Mouse (Mus musculus): Measurements from ENCODE around the gene Naaa. TPM values are rescaled to one million over a fixed set of nuclear protein-coding genes. Genes with fewer than 3 reads are reported as not detected.
A peak's percentile ranks its signal among the peaks of the same experiment; 100 is the strongest.

Gene Naaa
- 32.1 and 37.6 TPM in 2 replicates for polyA plus RNA-seq (2012; rRNA removed)

DNA sequence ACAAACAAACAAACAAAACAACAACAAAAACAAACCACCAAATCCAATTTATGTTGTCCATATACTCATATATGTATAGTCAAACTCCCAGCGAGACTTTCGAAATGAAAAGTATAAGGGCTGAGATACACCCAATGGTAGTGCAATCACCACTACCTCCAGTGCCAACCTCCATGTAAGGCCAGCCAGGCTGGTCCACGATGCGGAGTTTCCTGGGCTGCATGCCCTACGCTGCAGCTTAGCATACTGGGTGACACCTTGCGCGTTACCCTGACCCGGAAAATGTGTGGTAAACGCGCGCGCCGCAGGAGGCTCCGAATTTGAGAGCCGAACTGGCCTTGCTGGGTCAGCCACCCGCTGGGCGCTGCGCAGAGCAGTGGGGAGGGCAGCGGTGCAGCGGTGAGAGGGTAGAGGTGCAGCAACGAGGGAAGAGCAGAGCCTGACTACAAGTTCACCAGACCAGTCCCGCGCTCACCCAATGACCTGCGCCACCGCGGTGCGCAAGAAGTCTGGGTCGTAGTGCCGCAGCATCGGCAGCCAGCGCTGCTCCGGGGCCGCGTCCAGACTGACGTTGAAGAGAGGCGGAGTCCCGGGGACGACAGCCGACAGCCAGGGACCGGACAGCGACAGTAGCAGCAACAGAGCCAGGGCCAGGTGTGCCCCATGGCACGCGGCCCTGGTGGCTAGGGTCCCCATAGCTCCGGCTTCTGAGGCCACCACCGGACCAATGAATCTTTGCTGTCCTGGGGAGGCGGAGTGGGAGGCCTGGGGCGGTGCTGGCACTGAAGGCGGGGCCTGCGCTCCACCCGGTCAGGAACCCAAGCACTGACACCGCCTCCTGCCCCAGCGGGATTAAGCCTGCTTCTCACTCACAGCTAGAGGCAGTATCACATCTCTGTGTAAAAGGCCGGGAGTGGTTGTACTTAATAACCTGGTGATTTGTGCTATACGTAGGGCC lies at the start of gene Naaa:
TSS of gene Naaa (minus strand) at position 734 of the 958 bp plus-strand sequence.
- no peaks in the 10 kb centered on the region for H3K4me1 ChIP-seq (ENCODE audit: control insufficient read depth, insufficient read depth, low read length)
- WGBS = 2% methylated on average over 54 of the region's 54 CpGs
- peak within 1 kb of the TSS; percentile 54 for H3K27ac ChIP-seq (ENCODE audit: insufficient read depth, low read length)
- DNase-seq = peak; percentile 90 to 92
- TF ChIP-seq POLR2A (IDR thresholded peaks at IDR 0.05; ENCODE audit: borderline replicate concordance, insufficient read depth, low read length) = peak; percentile 77
- TF ChIP-seq CTCF (IDR thresholded peaks at IDR 0.05; ENCODE audit: borderline replicate concordance, insufficient read depth, low read depth, low read length) = peak; percentile 21; the same call in 1 of the 2 replicates
- H3K27me3 ChIP-seq (ENCODE audit: control insufficient read depth, insufficient read depth, low read length) = no peaks in the 10 kb centered on the region
- peak within 1 kb of the TSS; percentile 74 for H3K4me3 ChIP-seq (replicated peaks; ENCODE audit: insufficient read depth, low read depth, low read length)

- no peak overlapping the region for H3K27ac ChIP-seq (ENCODE audit: insufficient read depth, low read length)
- no peak for TF ChIP-seq POLR2A (IDR thresholded peaks at IDR 0.05; ENCODE audit: borderline replicate concordance, insufficient read depth, low read length)
- no peak for TF ChIP-seq CTCF (IDR thresholded peaks at IDR 0.05; ENCODE audit: borderline replicate concordance, insufficient read depth, low read depth, low read length)
- H3K4me3 ChIP-seq (replicated peaks; ENCODE audit: insufficient read depth, low read depth, low read length) = no peak overlapping the region
- H3K4me1 ChIP-seq (ENCODE audit: control insufficient read depth, insufficient read depth, low read length) = no peaks in the 10 kb centered on the region
- 77% methylated on average over 6 of the region's 6 CpGs for WGBS
- H3K27me3 ChIP-seq (ENCODE audit: control insufficient read depth, insufficient read depth, low read length) = no peaks in the 10 kb centered on the region
- no peak for DNase-seq
Measured at GRCm38 (mm10) chr5:92327367-92327766, 49.4 kb upstream of the Naaa start.

DNA sequence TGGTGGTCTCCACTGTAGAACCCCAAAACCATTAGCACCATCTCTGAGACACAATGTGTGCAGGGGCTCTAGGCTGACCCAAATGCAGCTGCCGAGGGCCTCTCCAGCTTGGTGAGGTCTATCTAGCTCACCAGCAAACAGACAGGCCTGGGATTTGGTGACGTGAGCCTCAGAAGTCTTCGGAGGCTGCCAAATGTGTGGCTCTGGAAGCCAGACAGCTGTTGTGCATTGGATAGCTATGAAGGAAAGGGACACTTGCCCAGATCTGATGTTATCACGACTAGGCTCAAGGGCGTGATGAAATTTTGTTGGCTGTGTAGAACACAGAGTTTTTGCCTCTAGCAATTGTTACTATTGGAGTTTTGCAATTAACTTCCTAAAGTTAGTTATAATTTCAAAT lies 45.3 kb upstream of the Naaa start:
- no peak for DNase-seq
- 11% methylated on average over 5 of the region's 5 CpGs for WGBS
- Histone ChIP-seq H3K4me3 (replicated peaks; ENCODE audit: insufficient read depth, low read depth, low read length) (no peak overlapping the region), H3K27ac (ENCODE audit: insufficient read depth, low read length) (no peak overlapping the region), H3K4me1 (ENCODE audit: control insufficient read depth, insufficient read depth, low read length) (no peaks in the 10 kb centered on the region), H3K27me3 (ENCODE audit: control insufficient read depth, insufficient read depth, low read length) (no peaks in the 10 kb centered on the region)
- TF ChIP-seq POLR2A (IDR thresholded peaks at IDR 0.05; ENCODE audit: borderline replicate concordance, insufficient read depth, low read length) = no peak
- no peak for TF ChIP-seq CTCF (IDR thresholded peaks at IDR 0.05; ENCODE audit: borderline replicate concordance, insufficient read depth, low read depth, low read length)

GRCm38 (mm10) chr5:92322612-92323011 lies 44.6 kb upstream of the Naaa start:
- no peak overlapping the region for H3K27ac ChIP-seq (ENCODE audit: insufficient read depth, low read length)
- no peaks in the 10 kb centered on the region for H3K4me1 ChIP-seq (ENCODE audit: control insufficient read depth, insufficient read depth, low read length)
- 92% methylated on average over 4 of the region's 4 CpGs for WGBS
- H3K27me3 ChIP-seq (ENCODE audit: control insufficient read depth, insufficient read depth, low read length) = no peaks in the 10 kb centered on the region
- TF ChIP-seq CTCF (IDR thresholded peaks at IDR 0.05; ENCODE audit: borderline replicate concordance, insufficient read depth, low read depth, low read length) (no peak), POLR2A (IDR thresholded peaks at IDR 0.05; ENCODE audit: borderline replicate concordance, insufficient read depth, low read length) (no peak)
- no peak overlapping the region for H3K4me3 ChIP-seq (replicated peaks; ENCODE audit: insufficient read depth, low read depth, low read length)
- DNase-seq = no peak

GRCm38 (mm10) chr5:92321631-92322400 lies 43.8 kb upstream of the Naaa start:
- H3K27ac ChIP-seq (ENCODE audit: insufficient read depth, low read length) = no peak overlapping the region
- no peaks in the 10 kb centered on the region for H3K4me1 ChIP-seq (ENCODE audit: control insufficient read depth, insufficient read depth, low read length)
- TF ChIP-seq POLR2A (IDR thresholded peaks at IDR 0.05; ENCODE audit: borderline replicate concordance, insufficient read depth, low read length) (no peak), CTCF (IDR thresholded peaks at IDR 0.05; ENCODE audit: borderline replicate concordance, insufficient read depth, low read depth, low read length) (no peak)
- H3K27me3 ChIP-seq (ENCODE audit: control insufficient read depth, insufficient read depth, low read length) = no peaks in the 10 kb centered on the region
- 72% methylated on average over 8 of the region's 8 CpGs for WGBS
- DNase-seq = no peak
- H3K4me3 ChIP-seq (replicated peaks; ENCODE audit: insufficient read depth, low read depth, low read length) = no peak overlapping the region

GRCm38 (mm10) chr5:92318596-92318995 lies 40.6 kb upstream of the Naaa start:
- 83% methylated on average over 14 of the region's 14 CpGs for WGBS
- Histone ChIP-seq H3K27me3 (ENCODE audit: control insufficient read depth, insufficient read depth, low read length) (no peaks in the 10 kb centered on the region), H3K27ac (ENCODE audit: insufficient read depth, low read length) (no peak overlapping the region), H3K4me3 (replicated peaks; ENCODE audit: insufficient read depth, low read depth, low read length) (no peak overlapping the region), H3K4me1 (ENCODE audit: control insufficient read depth, insufficient read depth, low read length) (no peaks in the 10 kb centered on the region)
- TF ChIP-seq CTCF (IDR thresholded peaks at IDR 0.05; ENCODE audit: borderline replicate concordance, insufficient read depth, low read depth, low read length) (no peak), POLR2A (IDR thresholded peaks at IDR 0.05; ENCODE audit: borderline replicate concordance, insufficient read depth, low read length) (no peak)
- no peak for DNase-seq

DNA sequence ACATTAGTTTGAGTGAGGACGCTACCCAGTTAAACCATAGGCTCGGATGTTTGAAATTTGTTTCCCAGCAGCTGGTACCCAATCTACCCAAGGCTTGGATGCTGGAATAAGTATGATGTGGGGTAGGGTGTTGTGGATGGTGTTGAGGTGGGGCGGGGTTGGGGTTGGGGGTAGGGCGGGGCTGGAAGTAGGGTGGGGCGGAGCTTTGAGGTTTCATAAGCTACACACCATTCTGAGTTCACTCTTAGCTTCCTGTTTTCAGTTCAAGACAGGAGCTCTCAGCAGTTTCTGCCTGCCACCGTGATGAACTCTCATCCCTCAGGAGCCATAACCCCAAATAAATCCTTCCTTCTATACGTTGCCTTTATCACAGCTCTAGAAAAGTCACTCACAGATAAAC lies 40.1 kb upstream of the Naaa start:
- TF ChIP-seq POLR2A (IDR thresholded peaks at IDR 0.05; ENCODE audit: borderline replicate concordance, insufficient read depth, low read length) = no peak
- TF ChIP-seq CTCF (IDR thresholded peaks at IDR 0.05; ENCODE audit: borderline replicate concordance, insufficient read depth, low read depth, low read length) = no peak
- no peak for DNase-seq
- 86% methylated on average over 7 of the region's 7 CpGs for WGBS

More for the DNA sequence above, 40.1 kb upstream of the Naaa start:
- Histone ChIP-seq H3K4me3 (replicated peaks; ENCODE audit: insufficient read depth, low read depth, low read length) (no peak overlapping the region), H3K27ac (ENCODE audit: insufficient read depth, low read length) (no peak overlapping the region), H3K4me1 (ENCODE audit: control insufficient read depth, insufficient read depth, low read length) (no peaks in the 10 kb centered on the region), H3K27me3 (ENCODE audit: control insufficient read depth, insufficient read depth, low read length) (no peaks in the 10 kb centered on the region)

All from cerebellum, adult 2 months (tissue).